ENCODE assay signal across 8 mouse cellular contexts in the genomic region with DNA sequence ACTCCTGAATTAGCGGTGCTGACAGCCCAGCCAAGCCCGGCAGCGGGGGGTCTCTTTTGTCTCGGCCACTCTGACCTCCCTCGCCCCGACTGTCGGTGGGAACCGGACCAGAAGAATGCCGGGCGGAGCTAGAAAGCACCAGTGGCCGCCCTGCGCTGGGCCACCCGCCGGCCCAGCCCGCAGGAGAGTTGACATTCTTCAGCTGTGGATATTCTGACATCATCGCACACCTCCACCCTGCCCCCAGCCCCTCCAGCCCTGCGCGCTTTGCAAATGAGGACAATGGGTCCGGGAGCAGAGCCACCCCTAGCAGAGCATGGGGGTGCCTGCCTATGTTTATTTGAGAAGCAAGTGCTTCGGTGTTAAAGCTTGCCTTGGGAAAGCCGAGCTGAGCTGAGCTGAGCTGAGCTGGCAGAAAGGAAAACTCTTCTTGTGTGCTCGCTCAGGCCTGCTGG.
DNase-seq lines count a peak whose midpoint lies in the region; ATAC-seq and TF ChIP-seq lines count a peak whose summit lies in the region.

No protein-coding gene starts in this region.

- peaks cover 62% of the 10 kb centered on the region for H3K4me1 ChIP-seq in forebrain, embryonic 12.5 days
- peaks cover 16% of the 10 kb centered on the region for H3K4me1 ChIP-seq in limb, embryonic 13.5 days
- H3K4me1 ChIP-seq in neural tube, embryonic 15.5 days: peaks cover 19% of the 10 kb centered on the region

- TF ChIP-seq CTCF in layer of hippocampus, adult 2 months (conservative IDR thresholded peaks at IDR 0.05): no peak

- H3K9me3 ChIP-seq in forebrain, embryonic 12.5 days: no peaks in the 10 kb centered on the region
- no peaks in the 10 kb centered on the region for H3K9me3 ChIP-seq in limb, embryonic 13.5 days
- no peaks in the 10 kb centered on the region for H3K9me3 ChIP-seq in neural tube, embryonic 15.5 days (replicated peaks)

- H3K27me3 ChIP-seq in forebrain, embryonic 12.5 days: peaks cover 42% of the 10 kb centered on the region
- H3K27me3 ChIP-seq in limb, embryonic 13.5 days: peaks cover 88% of the 10 kb centered on the region
- peaks cover 66% of the 10 kb centered on the region for H3K27me3 ChIP-seq in neural tube, embryonic 15.5 days (replicated peaks)

- peak; percentile 84 for ATAC-seq in forebrain, embryonic 12.5 days (ENCODE audit: low FRiP score)
- ATAC-seq in limb, embryonic 13.5 days (ENCODE audit: low FRiP score, low read depth): peak; percentile 28; the same call in 1 of the 2 replicates
- ATAC-seq in neural tube, embryonic 15.5 days (ENCODE audit: low FRiP score): peak; percentile 77

- no peaks in the 10 kb centered on the region for H3K36me3 ChIP-seq in forebrain, embryonic 12.5 days (replicated peaks)
- H3K36me3 ChIP-seq in limb, embryonic 13.5 days: no peaks in the 10 kb centered on the region
- no peaks in the 10 kb centered on the region for H3K36me3 ChIP-seq in neural tube, embryonic 15.5 days

- no peak overlapping the region for H3K27ac ChIP-seq in layer of hippocampus, adult 2 months
- H3K27ac ChIP-seq in forebrain, embryonic 12.5 days: peak overlapping the region; percentile 97
- H3K27ac ChIP-seq in limb, embryonic 13.5 days: no peak overlapping the region
- H3K27ac ChIP-seq in neural tube, embryonic 15.5 days (replicated peaks): no peak overlapping the region

- no peak for DNase-seq in layer of hippocampus, adult 2 months (ENCODE audit: low spot score in 2 of 2)
- DNase-seq in layer of hippocampus, adult 8-10 months (ENCODE audit: low spot score in 2 of 2): no peak
- DNase-seq in gastrocnemius, postnatal 10 days: no peak
- DNase-seq in c-Kit-positive CD71-positive TER-119-positive erythroid progenitor cells, embryonic 14.5 days (ENCODE audit: low spot score): no peak
- no peak for DNase-seq in layer of hippocampus, postnatal 14 days (ENCODE audit: low spot score in 2 of 2)

- H3K4me2 ChIP-seq in forebrain, embryonic 12.5 days: peak overlapping the region; percentile 54
- H3K4me2 ChIP-seq in limb, embryonic 13.5 days (replicated peaks): peak overlapping the region; percentile 59
- peak overlapping the region; percentile 62 for H3K4me2 ChIP-seq in neural tube, embryonic 15.5 days

- WGBS in forebrain, embryonic 12.5 days: under 1% methylated on average over 22 of the region's 22 CpGs
- WGBS in limb, embryonic 13.5 days: under 1% methylated on average over 22 of the region's 22 CpGs
- under 1% methylated on average over 22 of the region's 22 CpGs for WGBS in neural tube, embryonic 15.5 days

- peak overlapping the region; percentile 24; the same call in 1 of the 2 replicates for H3K4me3 ChIP-seq in layer of hippocampus, adult 2 months
- H3K4me3 ChIP-seq in forebrain, embryonic 12.5 days (replicated peaks): peak overlapping the region; percentile 23
- peak overlapping the region; percentile 36 for H3K4me3 ChIP-seq in limb, embryonic 13.5 days
- peak overlapping the region; percentile 27 for H3K4me3 ChIP-seq in neural tube, embryonic 15.5 days (replicated peaks)

- H3K9ac ChIP-seq in forebrain, embryonic 12.5 days: 0 out of 2 replicates have a peak overlapping the region, but pooled peaks have one; percentile 36
- peak overlapping the region; percentile 19; the same call in 1 of the 2 replicates for H3K9ac ChIP-seq in limb, embryonic 13.5 days
- H3K9ac ChIP-seq in neural tube, embryonic 15.5 days (replicated peaks): no peak overlapping the region

Comparison
In these comparisons a context has a peak if more than half of its experiments do, and no peak if none do; other contexts are left out.
1. ATAC-seq: peak in every context shown above with its lines; median percentile 84 in forebrain, embryonic 12.5 days; 77 in neural tube, embryonic 15.5 days; 28 in limb, embryonic 13.5 days.